Mouse (Mus musculus): ENCODE data around the gene Olfr354. TPM values are rescaled to one million over a fixed set of nuclear protein-coding genes. Genes with fewer than 3 reads are reported as not detected.

The Olfr354 gene
- not detected for polyA plus RNA-seq (2012; fragmentation: generic; extraction: Trizol)

GRCm38 (mm10) chr2:36905380-36905779 lies at the start of gene Olfr354:
Gene Olfr354 (plus strand): TSS chr2:36905680.
- H3K27me3 ChIP-seq (ENCODE audit: control insufficient read depth, insufficient read depth, insufficient read length), result no peaks in the 10 kb centered on the region
- H3K4me2 ChIP-seq (ENCODE audit: low read depth), result no peak within 1 kb of the TSS
- H3K4me3 ChIP-seq, result no peak within 1 kb of the TSS
- H3ac ChIP-seq (ENCODE audit: control insufficient read depth, insufficient read length), result no peak within 1 kb of the TSS
- no peak for TF ChIP-seq MYOD1 (IDR thresholded peaks at IDR 0.05; ENCODE audit: control insufficient read depth in 1 of 3, insufficient read length in 2 of 3, low read depth in 2 of 3)
- no peak for TF ChIP-seq TCF3 (IDR thresholded peaks at IDR 0.05; ENCODE audit: insufficient read length, low read depth)
- no peak for TF ChIP-seq TCF12 (IDR thresholded peaks at IDR 0.05; ENCODE audit: insufficient read depth, poor library complexity, severe bottlenecking)
- no peak for TF ChIP-seq POLR2AphosphoS2 (IDR thresholded peaks at IDR 0.05; ENCODE audit: insufficient read length, low read depth)
- no peak for TF ChIP-seq SRF (IDR thresholded peaks at IDR 0.05; ENCODE audit: control insufficient read depth, insufficient read length, low read depth)
- no peak for TF ChIP-seq E2F4 (IDR thresholded peaks at IDR 0.05; ENCODE audit: insufficient read depth)
- no peak for TF ChIP-seq REST (IDR thresholded peaks at IDR 0.05; ENCODE audit: insufficient read depth, insufficient read length)
- no peak for TF ChIP-seq POLR2A (IDR thresholded peaks at IDR 0.05; ENCODE audit: insufficient read length, low read depth)
- no peaks in the 10 kb centered on the region for H3K36me3 ChIP-seq (ENCODE audit: control insufficient read depth, insufficient read depth)
- no peaks in the 10 kb centered on the region for H3K79me2 ChIP-seq (ENCODE audit: control insufficient read depth, insufficient read depth)

DNA sequence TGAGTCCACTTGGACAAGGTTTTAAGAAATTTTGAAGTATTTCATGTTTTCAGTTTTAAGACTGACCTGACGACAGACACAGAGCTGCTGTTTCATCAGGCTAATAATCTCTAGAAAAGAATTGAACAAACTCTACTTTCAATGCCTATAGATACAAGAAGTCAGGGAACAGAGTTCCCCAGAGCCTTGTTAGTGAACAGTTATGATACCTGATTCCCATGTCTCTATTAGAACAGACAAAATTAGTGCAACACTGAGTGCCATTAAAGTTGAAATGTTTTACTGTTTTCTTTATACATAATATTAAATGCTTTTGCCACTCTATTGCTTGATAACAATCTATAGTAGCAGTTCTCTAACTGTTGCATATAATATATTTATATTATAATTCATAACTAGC lies 42.9 kb upstream of the Olfr354 start, which contains the start of gene Olfr351:
TSS of gene Olfr351 (minus strand) at position 101 of the 400 bp plus-strand sequence.
- H3ac ChIP-seq (ENCODE audit: control insufficient read depth, insufficient read length), result no peak within 1 kb of the TSS
- H3K4me2 ChIP-seq (ENCODE audit: low read depth), result no peak within 1 kb of the TSS
- H3K36me3 ChIP-seq (ENCODE audit: control insufficient read depth, insufficient read depth), result no peaks in the 10 kb centered on the region
- H3K79me2 ChIP-seq (ENCODE audit: control insufficient read depth, insufficient read depth), result no peaks in the 10 kb centered on the region
- no peaks in the 10 kb centered on the region for H3K27me3 ChIP-seq (ENCODE audit: control insufficient read depth, insufficient read depth, insufficient read length)
- no peak for TF ChIP-seq POLR2A (IDR thresholded peaks at IDR 0.05; ENCODE audit: insufficient read length, low read depth)
- TF ChIP-seq TCF3 (IDR thresholded peaks at IDR 0.05; ENCODE audit: insufficient read length, low read depth), result no peak
- TF ChIP-seq MAX (IDR thresholded peaks at IDR 0.05; ENCODE audit: low read depth), result no peak
- no peak for TF ChIP-seq MYOD1 (IDR thresholded peaks at IDR 0.05; ENCODE audit: control insufficient read depth in 1 of 3, insufficient read length in 2 of 3, low read depth in 2 of 3)
- TF ChIP-seq CEBPB (IDR thresholded peaks at IDR 0.05; ENCODE audit: insufficient read depth, poor library complexity, severe bottlenecking), result no peak
- no peak for TF ChIP-seq REST (IDR thresholded peaks at IDR 0.05; ENCODE audit: insufficient read depth, insufficient read length)
- TF ChIP-seq POLR2AphosphoS2 (IDR thresholded peaks at IDR 0.05; ENCODE audit: insufficient read length, low read depth), result no peak
- no peak within 1 kb of the TSS for H3K4me3 ChIP-seq

- Histone ChIP-seq H3K36me3 (ENCODE audit: control insufficient read depth, insufficient read depth) (no peaks in the 10 kb centered on the region), H3ac (ENCODE audit: control insufficient read depth, insufficient read length) (no peak within 1 kb of the TSS), H3K27me3 (ENCODE audit: control insufficient read depth, insufficient read depth, insufficient read length) (no peaks in the 10 kb centered on the region), H3K4me2 (ENCODE audit: low read depth) (no peak within 1 kb of the TSS), H3K4me3 (no peak within 1 kb of the TSS), H3K79me2 (ENCODE audit: control insufficient read depth, insufficient read depth) (no peaks in the 10 kb centered on the region)
- TF ChIP-seq USF1 (IDR thresholded peaks at IDR 0.05; ENCODE audit: low read depth) (no peak), REST (IDR thresholded peaks at IDR 0.05; ENCODE audit: insufficient read depth, insufficient read length) (no peak), MAX (IDR thresholded peaks at IDR 0.05; ENCODE audit: low read depth) (no peak), CEBPB (IDR thresholded peaks at IDR 0.05; ENCODE audit: insufficient read depth, poor library complexity, severe bottlenecking) (no peak), E2F4 (IDR thresholded peaks at IDR 0.05; ENCODE audit: insufficient read depth) (no peak), POLR2AphosphoS2 (IDR thresholded peaks at IDR 0.05; ENCODE audit: insufficient read length, low read depth) (no peak), MYOD1 (IDR thresholded peaks at IDR 0.05; ENCODE audit: control insufficient read depth in 1 of 3, insufficient read length in 2 of 3, low read depth in 2 of 3) (no peak), TCF3 (IDR thresholded peaks at IDR 0.05; ENCODE audit: insufficient read length, low read depth) (no peak), SRF (IDR thresholded peaks at IDR 0.05; ENCODE audit: control insufficient read depth, insufficient read length, low read depth) (no peak), TCF12 (IDR thresholded peaks at IDR 0.05; ENCODE audit: insufficient read depth, poor library complexity, severe bottlenecking) (no peak), MYOG (IDR thresholded peaks at IDR 0.05; ENCODE audit: control insufficient read depth in 1 of 3, insufficient read depth in 1 of 3, insufficient read length in 2 of 3, low read depth in 2 of 3) (no peak), POLR2A (IDR thresholded peaks at IDR 0.05; ENCODE audit: insufficient read length, low read depth) (no peak)
Observed at GRCm38 (mm10) chr2:36868160-36868559, 37.3 kb upstream of the Olfr354 start, which contains the start of gene Olfr352. Gene Olfr352 (plus strand): TSS chr2:36868460.

DNA sequence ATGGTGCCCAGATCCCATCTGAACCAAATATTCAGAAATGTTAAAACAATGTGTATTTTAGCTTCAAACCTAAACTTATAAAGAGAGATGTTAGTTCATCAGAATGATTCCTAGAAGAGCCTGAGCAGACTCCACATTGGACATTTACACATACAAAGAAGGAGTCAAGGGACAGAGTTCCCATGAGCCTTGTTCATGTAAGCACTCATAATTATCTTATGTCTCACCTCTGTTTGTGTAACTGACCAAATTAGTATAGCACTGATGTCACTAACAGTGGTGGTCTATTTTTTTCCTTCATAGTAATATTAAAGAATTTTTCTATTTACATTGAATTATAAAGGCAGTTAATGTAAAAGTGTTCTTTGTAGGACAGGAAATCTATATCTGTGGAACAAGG lies 12.6 kb upstream of the Olfr354 start, which contains the start of gene Olfr353:
TSS of gene Olfr353 (minus strand) at position 101 of the 400 bp plus-strand sequence.
- TF ChIP-seq POLR2A (IDR thresholded peaks at IDR 0.05; ENCODE audit: insufficient read length, low read depth) (no peak), SRF (IDR thresholded peaks at IDR 0.05; ENCODE audit: control insufficient read depth, insufficient read length, low read depth) (no peak), POLR2AphosphoS2 (IDR thresholded peaks at IDR 0.05; ENCODE audit: insufficient read length, low read depth) (no peak), E2F4 (IDR thresholded peaks at IDR 0.05; ENCODE audit: insufficient read depth) (no peak), TCF3 (IDR thresholded peaks at IDR 0.05; ENCODE audit: insufficient read length, low read depth) (no peak), MYOG (IDR thresholded peaks at IDR 0.05; ENCODE audit: control insufficient read depth in 1 of 3, insufficient read depth in 1 of 3, insufficient read length in 2 of 3, low read depth in 2 of 3) (no peak), MYOD1 (IDR thresholded peaks at IDR 0.05; ENCODE audit: control insufficient read depth in 1 of 3, insufficient read length in 2 of 3, low read depth in 2 of 3) (no peak), USF1 (IDR thresholded peaks at IDR 0.05; ENCODE audit: low read depth) (no peak), TCF12 (IDR thresholded peaks at IDR 0.05; ENCODE audit: insufficient read depth, poor library complexity, severe bottlenecking) (no peak), CEBPB (IDR thresholded peaks at IDR 0.05; ENCODE audit: insufficient read depth, poor library complexity, severe bottlenecking) (no peak), REST (IDR thresholded peaks at IDR 0.05; ENCODE audit: insufficient read depth, insufficient read length) (no peak), MAX (IDR thresholded peaks at IDR 0.05; ENCODE audit: low read depth) (no peak)
- no peaks in the 10 kb centered on the region for H3K79me2 ChIP-seq (ENCODE audit: control insufficient read depth, insufficient read depth)

GRCm38 (mm10) chr2:36897114-36897513 lies 8.4 kb upstream of the Olfr354 start:
- Histone ChIP-seq H3K4me2 (ENCODE audit: low read depth) (no peak overlapping the region), H3K79me2 (ENCODE audit: control insufficient read depth, insufficient read depth) (no peaks in the 10 kb centered on the region), H3ac (ENCODE audit: control insufficient read depth, insufficient read length) (no peak overlapping the region), H3K27me3 (ENCODE audit: control insufficient read depth, insufficient read depth, insufficient read length) (no peaks in the 10 kb centered on the region), H3K4me3 (no peak overlapping the region), H3K36me3 (ENCODE audit: control insufficient read depth, insufficient read depth) (no peaks in the 10 kb centered on the region)
- no peak for TF ChIP-seq TCF3 (IDR thresholded peaks at IDR 0.05; ENCODE audit: insufficient read length, low read depth)
- TF ChIP-seq MYOD1 (IDR thresholded peaks at IDR 0.05; ENCODE audit: control insufficient read depth in 1 of 3, insufficient read length in 2 of 3, low read depth in 2 of 3), result no peak
- no peak for TF ChIP-seq MAX (IDR thresholded peaks at IDR 0.05; ENCODE audit: low read depth)
- TF ChIP-seq USF1 (IDR thresholded peaks at IDR 0.05; ENCODE audit: low read depth), result no peak
- TF ChIP-seq POLR2AphosphoS2 (IDR thresholded peaks at IDR 0.05; ENCODE audit: insufficient read length, low read depth), result no peak
- no peak for TF ChIP-seq MYOG (IDR thresholded peaks at IDR 0.05; ENCODE audit: control insufficient read depth in 1 of 3, insufficient read depth in 1 of 3, insufficient read length in 2 of 3, low read depth in 2 of 3)
- no peak for TF ChIP-seq REST (IDR thresholded peaks at IDR 0.05; ENCODE audit: insufficient read depth, insufficient read length)
- TF ChIP-seq POLR2A (IDR thresholded peaks at IDR 0.05; ENCODE audit: insufficient read length, low read depth), result no peak
- TF ChIP-seq SRF (IDR thresholded peaks at IDR 0.05; ENCODE audit: control insufficient read depth, insufficient read length, low read depth), result no peak
- no peak for TF ChIP-seq TCF12 (IDR thresholded peaks at IDR 0.05; ENCODE audit: insufficient read depth, poor library complexity, severe bottlenecking)
- no peak for TF ChIP-seq CEBPB (IDR thresholded peaks at IDR 0.05; ENCODE audit: insufficient read depth, poor library complexity, severe bottlenecking)
- no peak for TF ChIP-seq E2F4 (IDR thresholded peaks at IDR 0.05; ENCODE audit: insufficient read depth)

More for the DNA sequence above, 12.6 kb upstream of the Olfr354 start, which contains the start of gene Olfr353:
- Histone ChIP-seq H3K27me3 (ENCODE audit: control insufficient read depth, insufficient read depth, insufficient read length) (no peaks in the 10 kb centered on the region), H3K4me2 (ENCODE audit: low read depth) (no peak within 1 kb of the TSS), H3K4me3 (no peak within 1 kb of the TSS), H3ac (ENCODE audit: control insufficient read depth, insufficient read length) (no peak within 1 kb of the TSS), H3K36me3 (ENCODE audit: control insufficient read depth, insufficient read depth) (no peaks in the 10 kb centered on the region)
